Mouse (Mus musculus) testis, adult 2 months (tissue): ENCODE results near the gene Atp6v1e2.

Source experiments
- CTCF ChIP-seq: fragments of 200-500 bp; IDR thresholded peaks from 2 replicates; pipeline ENCODE4 v1.5.1; 2012; ENCODE audit warnings: low read depth, mild to moderate bottlenecking, inconsistent platforms, low read length, moderate library complexity; ENCODE audit not compliant: control insufficient read depth, insufficient read depth, insufficient replicate concordance
- POLR2A ChIP-seq: fragments of 200-500 bp; IDR thresholded peaks from 2 replicates; pipeline ENCODE4 v1.6.1; 2012; ENCODE audit warnings: low read depth, mild to moderate bottlenecking, inconsistent platforms, low read length, moderate library complexity; ENCODE audit not compliant: control insufficient read depth

GRCm38 (mm10) chr17:86967536-86968525 lies 20.1 kb upstream of the Atp6v1e2 start:
- no peak for TF ChIP-seq CTCF
- no peak for TF ChIP-seq POLR2A
